Mouse (Mus musculus) left cerebral cortex, postnatal 25 days (tissue): ENCODE results near the gene Daam1. TPM values are rescaled to one million over a fixed set of nuclear protein-coding genes. Genes with fewer than 3 reads are reported as not detected.

Experiments used
- DNase-seq, 2 experiments: peaks; one replicate each; pipeline ENCODE4 v3.0.0; 2022; ENCODE audit warnings: low spot score in 2 of 2, mixed read lengths in 1 of 2
- intact Hi-C: fragments of 180-260 bp; cut with DNase I; formaldehyde crosslinking; loops from one replicate; pipeline ENCODE4 v1.15.1; 2025
- total RNA-seq, 2 experiments: library from RNA; stranded (reverse); gene quantifications; 2 replicates each; pipeline ENCODE4 v1.2.3; 2021

Gene Daam1
- 10 to 100 TPM; 53.7 to 54.7 TPM for total RNA-seq

- intact Hi-C loops, result loop anchor here (1.0 to 5.0 kb wide), 4 partner anchors 52 to 218 kb away; no protein-coding TSS in a partner anchor
These were observed at the start of gene Daam1 for GRCm38 (mm10) chr12:71830607-71831257. Daam1 (plus strand) TSS chr12:71831078.

GRCm38 (mm10) chr12:71781220-71781619, 49.7 kb upstream of the Daam1 start:
- intact Hi-C loops, result no loop called here
- DNase-seq, result no peak

More at GRCm38 (mm10) chr12:71830607-71831257, at the start of gene Daam1:
- DNase-seq, result peak; percentile 94 to 99

GRCm38 (mm10) chr12:71783970-71784369, 46.9 kb upstream of the Daam1 start:
- intact Hi-C loops, result no loop called here

GRCm38 (mm10) chr12:71784666-71785255, 46.1 kb upstream of the Daam1 start:
- DNase-seq, result no peak
- intact Hi-C loops, result no loop called here

More at GRCm38 (mm10) chr12:71783970-71784369, 46.9 kb upstream of the Daam1 start:
- DNase-seq, result no peak

GRCm38 (mm10) chr12:71786521-71786920, 44.4 kb upstream of the Daam1 start:
- intact Hi-C loops, result no loop called here
- no peak for DNase-seq

GRCm38 (mm10) chr12:71788791-71789190, 42.1 kb upstream of the Daam1 start:
- intact Hi-C loops, result no loop called here
- no peak for DNase-seq

GRCm38 (mm10) chr12:71790581-71790980, 40.3 kb upstream of the Daam1 start:
- intact Hi-C loops, result no loop called here

GRCm38 (mm10) chr12:71793114-71793513, 37.8 kb upstream of the Daam1 start:
- intact Hi-C loops, result no loop called here
- DNase-seq, result no peak

More at GRCm38 (mm10) chr12:71790581-71790980, 40.3 kb upstream of the Daam1 start:
- DNase-seq, result peak in 1 of 2 experiments; percentile 66

GRCm38 (mm10) chr12:71795626-71796025, 35.3 kb upstream of the Daam1 start:
- intact Hi-C loops, result no loop called here
- peak; percentile 8 to 25 for DNase-seq

GRCm38 (mm10) chr12:71796517-71796916, 34.4 kb upstream of the Daam1 start:
- intact Hi-C loops, result no loop called here
- peak in 1 of 2 experiments; percentile 16 for DNase-seq

- DNase-seq, result no peak
- intact Hi-C loops, result no loop called here
These were observed 23.6 kb upstream of the Daam1 start for GRCm38 (mm10) chr12:71807306-71807705.

GRCm38 (mm10) chr12:71808631-71809030, 22.2 kb upstream of the Daam1 start:
- intact Hi-C loops, result no loop called here
- DNase-seq, result no peak

GRCm38 (mm10) chr12:71809550-71809949, 21.3 kb upstream of the Daam1 start:
- intact Hi-C loops, result no loop called here
- no peak for DNase-seq

GRCm38 (mm10) chr12:71812567-71812966, 18.3 kb upstream of the Daam1 start:
- intact Hi-C loops, result no loop called here
- no peak for DNase-seq

GRCm38 (mm10) chr12:71813251-71813650, 17.6 kb upstream of the Daam1 start:
- intact Hi-C loops, result no loop called here
- no peak for DNase-seq

GRCm38 (mm10) chr12:71813761-71814160, 17.1 kb upstream of the Daam1 start:
- DNase-seq, result no peak
- intact Hi-C loops, result no loop called here

GRCm38 (mm10) chr12:71820094-71820493, 10.8 kb upstream of the Daam1 start:
- intact Hi-C loops, result no loop called here
- DNase-seq, result no peak

- intact Hi-C loops, result no loop called here
- no peak for DNase-seq
These were observed 9.6 kb upstream of the Daam1 start for GRCm38 (mm10) chr12:71821272-71821671.

- intact Hi-C loops, result no loop called here
- peak in 1 of 2 experiments; percentile 30 for DNase-seq
These were observed 9.1 kb upstream of the Daam1 start for GRCm38 (mm10) chr12:71821743-71822142.

GRCm38 (mm10) chr12:71824927-71825326, 6.0 kb upstream of the Daam1 start:
- no peak for DNase-seq
- intact Hi-C loops, result no loop called here

- DNase-seq, result no peak
- intact Hi-C loops, result loop anchor here (1.0 to 5.0 kb wide), 4 partner anchors 52 to 218 kb away; no protein-coding TSS in a partner anchor
These were observed 739 bp upstream of the Daam1 start for GRCm38 (mm10) chr12:71830139-71830538.
